Mouse (Mus musculus): ENCODE measurements around the gene Tmem186.
A peak's percentile ranks its signal among the peaks of the same experiment; 100 is the strongest.

Gene Tmem186

GRCm38 (mm10) chr16:8667261-8667660, 29.7 kb upstream of the Tmem186 start:
- no peak for DNase-seq (ENCODE audit: low read depth, low spot score)

- DNase-seq (ENCODE audit: low read depth, low spot score) = no peak
These were observed 28.9 kb upstream of the Tmem186 start for GRCm38 (mm10) chr16:8666452-8666851.

GRCm38 (mm10) chr16:8665367-8665766, 27.9 kb upstream of the Tmem186 start:
- no peak for DNase-seq (ENCODE audit: low read depth, low spot score)

- DNase-seq (ENCODE audit: low read depth, low spot score) = no peak
These were observed 26.4 kb upstream of the Tmem186 start for GRCm38 (mm10) chr16:8663606-8664539.

- no peak for DNase-seq (ENCODE audit: low read depth, low spot score)
These were observed 25.5 kb upstream of the Tmem186 start for GRCm38 (mm10) chr16:8663022-8663421.

GRCm38 (mm10) chr16:8658764-8659163, 21.3 kb upstream of the Tmem186 start:
- no peak for DNase-seq (ENCODE audit: low read depth, low spot score)

- no peak for DNase-seq (ENCODE audit: low read depth, low spot score)
These were observed 20.8 kb upstream of the Tmem186 start for GRCm38 (mm10) chr16:8658349-8658748.

GRCm38 (mm10) chr16:8656256-8656655, 18.7 kb upstream of the Tmem186 start:
- no peak for DNase-seq (ENCODE audit: low read depth, low spot score)

GRCm38 (mm10) chr16:8655599-8655998, 18.1 kb upstream of the Tmem186 start:
- DNase-seq (ENCODE audit: low read depth, low spot score) = no peak

- no peak for DNase-seq (ENCODE audit: low read depth, low spot score)
These were observed 17.6 kb upstream of the Tmem186 start for GRCm38 (mm10) chr16:8655108-8655507.

GRCm38 (mm10) chr16:8650007-8650406, 12.5 kb upstream of the Tmem186 start:
- no peak for DNase-seq (ENCODE audit: low read depth, low spot score)

- no peak for DNase-seq (ENCODE audit: low read depth, low spot score)
These were observed 8.0 kb upstream of the Tmem186 start for GRCm38 (mm10) chr16:8645546-8645945.

- peak; percentile 40 for DNase-seq (ENCODE audit: low read depth, low spot score)
These were observed 6.3 kb upstream of the Tmem186 start for GRCm38 (mm10) chr16:8643855-8644254.

GRCm38 (mm10) chr16:8639466-8640191, 2.1 kb upstream of the Tmem186 start:
- DNase-seq (ENCODE audit: low read depth, low spot score) = no peak

- DNase-seq (ENCODE audit: low read depth, low spot score) = no peak
These were observed 619 bp upstream of the Tmem186 start for GRCm38 (mm10) chr16:8638131-8638530.

- DNase-seq (ENCODE audit: low read depth, low spot score) = no peak
These were observed 670 bp downstream of the Tmem186 start for GRCm38 (mm10) chr16:8636867-8637216.

GRCm38 (mm10) chr16:8631428-8631827, 6.1 kb downstream of the Tmem186 start:
- no peak for DNase-seq (ENCODE audit: low read depth, low spot score)

GRCm38 (mm10) chr16:8630419-8630818, 7.1 kb downstream of the Tmem186 start:
- no peak for DNase-seq (ENCODE audit: low read depth, low spot score)

- no peak for DNase-seq (ENCODE audit: low read depth, low spot score)
These were observed 17.0 kb downstream of the Tmem186 start for GRCm38 (mm10) chr16:8620315-8621115.

GRCm38 (mm10) chr16:8619659-8620314, 17.7 kb downstream of the Tmem186 start:
- no peak for DNase-seq (ENCODE audit: low read depth, low spot score)

GRCm38 (mm10) chr16:8613447-8613846, 24.1 kb downstream of the Tmem186 start:
- peak; percentile 25 for DNase-seq (ENCODE audit: low read depth, low spot score)
